Mouse (Mus musculus) kidney, embryonic 15.5 days (tissue): Measurements from ENCODE around the gene Gpr152. TPM values are rescaled to one million over a fixed set of nuclear protein-coding genes. Genes with fewer than 3 reads are reported as not detected.

Experiments used
- ATAC-seq: fragments of 200-750 bp; cut with Nextera tagmentation; replicated peaks from 2 replicates; pipeline ENCODE4 v1.8.0; 2017; ENCODE audit warnings: moderate TSS enrichment; ENCODE audit not compliant: low FRiP score
- H3K27ac ChIP-seq: fragments of 300-500 bp; sonication (generic); 2 replicates; pipeline ENCODE4 v1.5.1; 2015; ENCODE audit warnings: mild to moderate bottlenecking, inconsistent platforms
- H3K27me3 ChIP-seq: fragments of 300-500 bp; sonication (generic); 2 replicates; pipeline ENCODE4 v1.6.1; 2015; ENCODE audit warnings: inconsistent platforms
- H3K36me3 ChIP-seq: fragments of 300-500 bp; sonication (generic); 2 replicates; pipeline ENCODE4 v1.6.1; 2015; ENCODE audit warnings: inconsistent platforms
- H3K4me1 ChIP-seq: fragments of 300-500 bp; sonication (generic); 2 replicates; pipeline ENCODE4 v1.6.1; 2015; ENCODE audit warnings: inconsistent platforms
- H3K4me2 ChIP-seq: fragments of 300-500 bp; sonication (generic); 2 replicates; pipeline ENCODE4 v1.6.1; 2015; ENCODE audit warnings: moderate library complexity, mild to moderate bottlenecking, inconsistent platforms
- H3K4me3 ChIP-seq: fragments of 300-500 bp; sonication (generic); replicated peaks from 2 replicates; pipeline ENCODE4 v1.5.1; 2015; ENCODE audit warnings: mild to moderate bottlenecking, inconsistent platforms
- H3K9ac ChIP-seq: fragments of 300-500 bp; sonication (generic); 2 replicates; pipeline ENCODE4 v1.6.1; 2015; ENCODE audit warnings: mild to moderate bottlenecking, inconsistent platforms
- H3K9me3 ChIP-seq: fragments of 300-500 bp; sonication (generic); replicated peaks from 2 replicates; pipeline ENCODE4 v1.6.1; 2016; ENCODE audit warnings: inconsistent platforms
- WGBS: fragments of 180-500 bp; shearing (Covaris S2); methylation state at CpG from one replicate; pipeline ENCODE4 v1.1.7; 2015; ENCODE audit warnings: mixed read lengths; 5-methylcytosine and 5-hydroxymethylcytosine counted together
- polyA plus RNA-seq: library from polyadenylated mRNA; unstranded; fragments of >200 nt; fragmentation: Nextera tagmentation; extraction: Ambion mirVana; gene quantifications from 2 replicates; pipeline ENCODE4 v1.2.1, GENCODE M21; 2015

The Gpr152 gene
- polyA plus RNA-seq, 1 experiment from 2014 or later = not detected

- Histone ChIP-seq H3K27ac (peak overlapping the region; percentile 55), H3K4me1 (peaks cover 31% of the 10 kb centered on the region), H3K36me3 (peaks cover 82% of the 10 kb centered on the region), H3K9me3 (no peaks in the 10 kb centered on the region), H3K9ac (no peak overlapping the region), H3K27me3 (no peaks in the 10 kb centered on the region), H3K4me2 (no peak overlapping the region), H3K4me3 (no peak overlapping the region)
- no peak for ATAC-seq
- 58% methylated on average over 6 of the region's 6 CpGs for WGBS
Observed at GRCm38 (mm10) chr19:4155223-4156072, 15.9 kb downstream of the Gpr152 start.

DNA sequence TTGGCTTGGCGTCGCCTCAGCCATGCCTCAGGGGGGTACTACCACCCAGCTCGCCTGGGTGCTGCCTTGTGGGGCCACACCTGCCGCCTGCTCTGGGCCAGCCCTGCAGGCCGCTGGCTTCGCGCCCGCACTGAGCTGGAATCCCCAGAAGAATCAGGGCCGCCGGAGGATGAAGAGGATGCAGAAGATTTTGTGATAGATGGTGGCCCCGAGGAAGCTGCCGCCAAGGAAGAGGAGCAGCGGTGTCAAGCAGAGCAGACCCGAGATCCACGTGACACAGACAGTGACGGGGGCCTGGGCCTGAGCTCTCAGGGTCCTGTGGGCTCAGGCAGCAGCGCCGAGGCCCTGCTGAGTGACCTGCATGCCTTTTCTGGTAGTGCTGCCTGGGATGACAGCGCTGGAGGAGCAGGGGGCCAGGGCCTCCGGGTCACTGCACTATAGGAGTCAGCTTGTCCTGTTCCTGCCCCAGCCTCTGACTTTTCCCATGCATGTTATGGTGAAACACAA lies 16.5 kb downstream of the Gpr152 start:
- 65% methylated on average over 20 of the region's 20 CpGs for WGBS
- peaks cover 82% of the 10 kb centered on the region for H3K36me3 ChIP-seq
- no peaks in the 10 kb centered on the region for H3K27me3 ChIP-seq

DNA sequence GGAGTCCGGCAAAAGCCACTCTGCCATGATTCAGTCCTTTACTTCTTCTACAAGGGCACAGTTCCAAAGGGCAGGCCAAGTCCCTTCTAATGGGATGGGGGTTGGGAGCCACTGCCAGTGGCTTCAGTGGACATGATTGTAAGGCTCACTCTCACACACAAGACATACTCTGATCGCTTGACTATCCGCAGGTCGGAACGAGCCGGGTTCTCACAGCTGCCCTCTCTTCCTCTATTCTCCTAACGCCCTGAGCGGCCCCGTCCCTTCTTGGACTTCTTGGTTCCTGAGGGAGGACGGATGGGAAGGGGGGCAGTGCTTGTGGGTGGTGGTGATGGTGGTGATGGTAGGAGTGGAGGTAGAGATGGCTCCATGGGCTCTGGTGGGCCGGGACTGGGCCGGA lies 17.2 kb downstream of the Gpr152 start:
- WGBS = 91% methylated on average over 12 of the region's 12 CpGs
- no peak for ATAC-seq

More for the DNA sequence above, 16.5 kb downstream of the Gpr152 start:
- no peak overlapping the region for H3K9ac ChIP-seq
- no peak overlapping the region for H3K4me3 ChIP-seq
- ATAC-seq = no peak
- no peak overlapping the region for H3K4me2 ChIP-seq
- H3K9me3 ChIP-seq = no peaks in the 10 kb centered on the region
- peaks cover 24% of the 10 kb centered on the region for H3K4me1 ChIP-seq
- peak overlapping the region; percentile 55 for H3K27ac ChIP-seq

GRCm38 (mm10) chr19:4159049-4159448 lies 19.5 kb downstream of the Gpr152 start:
- no peaks in the 10 kb centered on the region for H3K27me3 ChIP-seq
- peaks cover 38% of the 10 kb centered on the region for H3K4me1 ChIP-seq
- ATAC-seq = no peak
- no peak overlapping the region for H3K4me3 ChIP-seq
- no peaks in the 10 kb centered on the region for H3K9me3 ChIP-seq
- H3K4me2 ChIP-seq = no peak overlapping the region
- WGBS = 90% methylated on average over 8 of the region's 8 CpGs
- H3K36me3 ChIP-seq = peaks cover 63% of the 10 kb centered on the region
- H3K27ac ChIP-seq = no peak overlapping the region
- no peak overlapping the region for H3K9ac ChIP-seq

More for the DNA sequence above, 17.2 kb downstream of the Gpr152 start:
- no peaks in the 10 kb centered on the region for H3K9me3 ChIP-seq
- no peak overlapping the region for H3K9ac ChIP-seq
- no peak overlapping the region for H3K4me2 ChIP-seq
- H3K27ac ChIP-seq = no peak overlapping the region
- peaks cover 84% of the 10 kb centered on the region for H3K36me3 ChIP-seq
- H3K4me3 ChIP-seq = no peak overlapping the region
- H3K27me3 ChIP-seq = no peaks in the 10 kb centered on the region
- H3K4me1 ChIP-seq = peaks cover 22% of the 10 kb centered on the region

DNA sequence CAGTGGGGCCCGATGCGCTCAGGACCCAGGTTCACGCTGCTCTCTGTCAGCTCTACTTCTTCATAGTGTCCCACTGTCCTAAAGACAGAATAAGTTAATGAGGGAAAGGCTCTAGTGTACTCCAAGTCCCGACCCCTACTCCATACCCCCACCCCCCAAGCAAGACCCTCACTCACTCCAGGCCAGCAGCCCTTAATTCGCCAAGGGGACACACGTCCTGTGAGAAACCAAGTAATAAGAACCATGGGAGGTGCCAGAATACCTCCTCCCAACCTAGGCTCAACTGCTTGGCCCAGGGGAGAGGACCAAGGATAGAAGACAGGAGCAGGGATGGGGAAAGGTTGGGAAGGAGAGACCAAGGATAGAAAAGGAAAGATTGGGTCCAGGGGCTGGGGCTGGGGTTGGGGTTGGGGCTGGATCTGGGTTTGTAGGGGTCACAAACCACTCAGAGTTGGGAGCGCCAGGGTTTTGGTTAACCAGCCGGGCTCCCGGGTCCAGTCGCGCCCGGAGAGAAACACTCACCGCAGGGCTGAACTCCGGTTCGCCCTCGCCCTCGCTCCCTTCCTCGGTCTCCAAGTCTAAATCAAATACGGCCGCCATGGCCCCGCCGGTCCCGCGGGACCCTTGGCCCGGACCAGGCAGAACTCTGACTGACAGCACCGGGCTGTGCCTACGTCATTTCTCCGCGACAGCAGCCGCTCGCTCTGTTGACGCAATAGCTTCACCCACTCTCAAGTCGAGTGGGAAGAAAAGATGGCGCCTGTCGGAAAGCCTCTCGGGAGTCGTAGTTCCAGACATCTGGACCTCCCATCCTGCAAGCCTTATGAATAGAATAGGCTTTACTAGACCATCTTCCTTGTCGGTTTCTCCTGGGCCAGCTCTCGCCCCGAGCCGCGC lies 23.3 kb downstream of the Gpr152 start, which contains the start of gene Rps6kb2:
Gene Rps6kb2 (minus strand): TSS at position 709 of the 897 bp plus-strand sequence.
- peak within 1 kb of the TSS; percentile 32 for H3K27ac ChIP-seq
- H3K9ac ChIP-seq = peak within 1 kb of the TSS; percentile 80
- 6% methylated on average over 42 of the region's 42 CpGs for WGBS
- H3K4me2 ChIP-seq = peak within 1 kb of the TSS; percentile 89
- H3K4me1 ChIP-seq = peaks cover 18% of the 10 kb centered on the region
- peaks cover 37% of the 10 kb centered on the region for H3K36me3 ChIP-seq
- ATAC-seq = peak; percentile 89
- peak within 1 kb of the TSS; percentile 75 for H3K4me3 ChIP-seq
- H3K9me3 ChIP-seq = no peaks in the 10 kb centered on the region
- H3K27me3 ChIP-seq = no peaks in the 10 kb centered on the region

GRCm38 (mm10) chr19:4163543-4163887 lies 23.9 kb downstream of the Gpr152 start:
- peak overlapping the region; percentile 75 for H3K4me3 ChIP-seq
- peaks cover 18% of the 10 kb centered on the region for H3K4me1 ChIP-seq
- peak; percentile 11; the same call in 1 of the 2 replicates for ATAC-seq
- no peaks in the 10 kb centered on the region for H3K9me3 ChIP-seq
- peak overlapping the region; percentile 89 for H3K4me2 ChIP-seq
- H3K27me3 ChIP-seq = no peaks in the 10 kb centered on the region
- H3K27ac ChIP-seq = peak overlapping the region; percentile 29
- 33% methylated on average over 4 of the region's 4 CpGs for WGBS
- H3K36me3 ChIP-seq = peaks cover 31% of the 10 kb centered on the region
- H3K9ac ChIP-seq = peak overlapping the region; percentile 80

DNA sequence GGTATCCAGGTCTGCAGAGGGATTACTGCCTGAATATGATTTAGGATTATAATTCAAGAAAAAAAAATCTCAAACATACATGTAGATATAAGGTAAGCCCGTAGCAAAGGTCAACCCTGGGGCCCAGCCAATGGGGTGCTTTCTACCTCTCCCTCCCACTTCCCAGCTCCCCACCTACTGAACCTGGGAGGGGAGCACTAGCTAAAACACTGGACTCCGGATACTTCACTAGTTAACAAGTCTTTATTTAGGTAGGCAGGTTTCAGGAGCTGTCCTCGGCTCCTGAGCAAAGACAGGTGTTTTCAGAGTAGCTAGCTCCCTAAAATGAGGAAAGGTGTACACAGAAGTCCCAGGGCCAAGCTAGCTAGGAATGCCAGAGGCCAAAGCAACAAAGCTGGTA lies 24.5 kb downstream of the Gpr152 start:
- Histone ChIP-seq H3K4me2 (no peak overlapping the region), H3K9ac (no peak overlapping the region), H3K4me3 (no peak overlapping the region), H3K4me1 (peaks cover 18% of the 10 kb centered on the region), H3K27ac (0 out of 2 replicates have a peak overlapping the region, but pooled peaks have one; percentile 32), H3K36me3 (peaks cover 25% of the 10 kb centered on the region), H3K9me3 (no peaks in the 10 kb centered on the region), H3K27me3 (no peaks in the 10 kb centered on the region)
- WGBS = 84% methylated on average over 3 of the region's 3 CpGs
- no peak for ATAC-seq

DNA sequence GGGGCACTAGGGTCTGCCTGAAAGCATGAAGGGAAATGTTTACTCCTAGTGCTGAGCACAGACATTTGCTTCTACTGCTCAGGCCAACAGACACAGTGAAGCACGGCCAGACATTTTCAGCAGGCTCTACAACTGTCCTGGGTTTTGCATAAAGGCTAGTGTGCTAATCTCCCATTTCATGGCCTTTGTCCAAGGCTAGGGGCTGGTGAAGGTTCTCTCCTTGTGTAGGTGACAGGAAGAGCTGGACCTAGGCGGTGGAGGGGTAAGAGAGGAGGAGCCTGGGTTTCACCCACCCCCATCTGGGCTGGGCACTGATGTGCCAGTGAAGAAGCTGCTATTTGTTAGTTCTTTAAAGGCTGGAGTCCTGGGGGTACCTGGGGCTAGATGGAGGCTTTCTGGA lies 25.1 kb downstream of the Gpr152 start:
- no peak for ATAC-seq
- WGBS = 72% methylated on average over 2 of the region's 2 CpGs
- Histone ChIP-seq H3K9ac (no peak overlapping the region), H3K4me1 (peaks cover 20% of the 10 kb centered on the region), H3K4me2 (no peak overlapping the region), H3K27me3 (no peaks in the 10 kb centered on the region), H3K4me3 (no peak overlapping the region), H3K36me3 (peaks cover 19% of the 10 kb centered on the region), H3K27ac (peak overlapping the region; percentile 32; the same call in 1 of the 2 replicates), H3K9me3 (no peaks in the 10 kb centered on the region)

DNA sequence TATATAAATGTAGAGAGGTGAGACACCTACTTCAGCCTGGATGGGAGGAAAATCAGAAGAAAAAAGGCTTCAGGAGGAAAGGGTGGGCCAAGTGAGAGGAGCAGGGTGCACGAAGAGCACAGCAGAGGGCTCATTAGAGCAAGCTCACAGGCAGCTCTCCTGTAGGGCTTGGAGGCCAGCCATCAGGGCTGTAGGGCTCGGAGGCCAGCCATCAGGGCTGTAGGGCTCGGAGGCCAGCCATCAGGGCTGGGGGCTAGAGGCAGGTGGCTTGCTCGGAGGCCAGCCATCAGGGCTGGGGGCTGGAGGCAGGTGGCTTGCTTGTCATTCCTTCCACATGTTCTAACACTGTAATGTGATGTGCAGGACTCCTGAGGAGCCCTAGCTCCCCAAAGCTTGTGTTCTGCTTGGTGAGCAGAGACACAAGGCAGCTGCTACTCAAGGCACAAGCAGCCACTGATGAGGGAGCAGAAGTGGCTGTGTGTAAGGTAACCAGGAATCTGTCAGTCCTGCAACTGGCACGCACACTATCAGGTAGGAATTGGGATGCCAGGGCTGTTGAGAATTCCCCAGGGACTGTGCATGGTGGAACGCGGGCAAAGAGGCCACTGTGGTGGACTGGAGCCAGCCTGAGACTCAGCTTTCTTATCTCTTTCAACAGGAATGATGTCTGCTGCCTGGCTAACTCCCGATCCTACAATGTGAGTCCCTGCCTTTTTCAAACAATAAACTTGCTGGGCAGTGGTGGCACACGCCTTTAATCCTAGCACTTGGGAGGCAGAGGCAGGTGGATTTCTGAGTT lies 27.3 kb downstream of the Gpr152 start:
- no peaks in the 10 kb centered on the region for H3K27me3 ChIP-seq
- no peak overlapping the region for H3K4me3 ChIP-seq
- H3K4me2 ChIP-seq = no peak overlapping the region
- no peaks in the 10 kb centered on the region for H3K36me3 ChIP-seq
- no peak overlapping the region for H3K27ac ChIP-seq
- WGBS = 83% methylated on average over 9 of the region's 9 CpGs
- no peaks in the 10 kb centered on the region for H3K9me3 ChIP-seq
- ATAC-seq = no peak
- peaks cover 41% of the 10 kb centered on the region for H3K4me1 ChIP-seq
- no peak overlapping the region for H3K9ac ChIP-seq

DNA sequence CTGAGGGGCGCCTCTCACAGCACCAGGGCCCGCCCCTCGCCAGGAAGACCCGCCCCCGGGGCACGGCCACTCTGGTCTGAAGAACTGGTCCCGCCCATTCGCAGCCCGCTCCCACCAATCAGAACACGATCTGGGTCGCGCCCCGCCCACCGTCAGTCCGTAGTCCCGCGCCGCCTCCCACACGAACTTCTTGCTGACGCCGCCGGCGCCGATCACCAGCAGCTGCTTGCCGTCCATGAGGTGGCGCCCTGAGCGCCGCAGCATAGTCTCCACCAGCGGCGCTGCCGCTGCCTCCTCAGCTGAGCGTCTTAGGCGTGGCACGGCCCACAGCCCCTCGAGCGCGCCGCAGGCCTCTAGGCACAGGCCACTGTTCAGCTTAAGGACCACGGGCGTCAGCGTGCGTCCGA lies 29.8 kb downstream of the Gpr152 start:
- H3K27me3 ChIP-seq = no peaks in the 10 kb centered on the region
- H3K36me3 ChIP-seq = no peaks in the 10 kb centered on the region
- peak; percentile 95 for ATAC-seq
- H3K9ac ChIP-seq = peak overlapping the region; percentile 76
- H3K9me3 ChIP-seq = no peaks in the 10 kb centered on the region
- peak overlapping the region; percentile 92 for H3K27ac ChIP-seq
- WGBS = under 1% methylated on average over 43 of the region's 43 CpGs
- H3K4me1 ChIP-seq = peaks cover 30% of the 10 kb centered on the region
- peak overlapping the region; percentile 51 for H3K4me3 ChIP-seq
- peak overlapping the region; percentile 93 for H3K4me2 ChIP-seq

GRCm38 (mm10) chr19:4169810-4170209 lies 30.2 kb downstream of the Gpr152 start:
- Histone ChIP-seq H3K27ac (peak overlapping the region; percentile 92), H3K27me3 (no peaks in the 10 kb centered on the region), H3K9ac (peak overlapping the region; percentile 76), H3K4me1 (peaks cover 30% of the 10 kb centered on the region), H3K4me3 (peak overlapping the region; percentile 51), H3K4me2 (peak overlapping the region; percentile 93), H3K9me3 (no peaks in the 10 kb centered on the region), H3K36me3 (no peaks in the 10 kb centered on the region)
- 9% methylated on average over 27 of the region's 27 CpGs for WGBS
- peak; percentile 73 for ATAC-seq
